Mouse (Mus musculus) ES-Bruce4 (cell line): ENCODE measurements at regions not wholly inside any gene's neighbourhood (a gene's known extent, or its start where the extent isn't known, plus 50 kb on each side); places are given as distances from the start of the nearest gene placed in this dataset.

ENCODE experiments used
- CTCF ChIP-seq: IDR thresholded peaks from one replicate; pipeline ENCODE4 v1.8.1; 2011; ENCODE audit warnings: low read depth, low read length
- EP300 ChIP-seq: IDR thresholded peaks from 2 replicates; pipeline ENCODE4 v1.6.1; 2011; ENCODE audit warnings: low read depth, low read length; ENCODE audit not compliant: insufficient read depth
- POLR2A ChIP-seq: IDR thresholded peaks from one replicate; pipeline ENCODE4 v1.8.1; 2011; ENCODE audit warnings: low read length; ENCODE audit not compliant: insufficient read depth

DNA sequence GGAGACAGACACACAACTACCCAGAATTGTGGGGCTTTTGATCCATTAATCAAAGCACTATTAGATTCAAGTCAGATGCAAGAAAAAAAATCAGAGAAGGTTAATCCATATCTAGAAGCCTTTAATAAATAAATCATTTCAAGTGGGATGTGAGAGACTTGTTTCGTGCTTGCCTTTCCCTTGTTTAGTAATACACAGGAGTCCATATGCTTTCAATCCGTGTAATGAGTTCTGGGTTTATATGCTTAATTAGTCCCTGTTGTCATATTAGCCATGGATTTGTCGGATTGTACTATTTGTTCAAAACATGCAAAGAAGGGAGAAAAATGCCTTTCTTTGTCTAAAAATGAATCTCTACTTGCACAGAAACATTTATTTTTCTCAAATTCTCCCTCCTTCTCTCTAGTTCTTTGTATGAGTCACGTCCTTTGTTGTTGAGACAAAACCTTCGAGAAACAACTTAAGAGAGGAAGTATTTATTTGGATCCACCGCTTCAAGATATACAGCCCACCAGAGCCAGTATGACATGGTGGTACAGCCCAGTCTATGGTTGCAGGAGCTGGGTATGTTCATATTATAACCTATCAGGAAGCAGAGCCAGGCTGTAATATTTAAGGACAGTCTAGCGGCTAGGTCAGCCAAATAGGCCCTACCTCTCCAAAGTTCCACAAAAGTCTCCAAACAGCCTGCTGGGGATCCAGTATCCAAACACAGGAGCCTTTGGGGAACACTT lies 213.4 kb downstream of the Kcna4 start:
- TF ChIP-seq CTCF = no peak
- TF ChIP-seq EP300 = no peak
- TF ChIP-seq POLR2A = no peak
